Mouse (Mus musculus): ENCODE data around the gene Chst8.

The Chst8 gene

GRCm38 (mm10) chr7:34812531-34813111 is at the start of gene Chst8:
TSS of gene Chst8 (minus strand) at chr7:34812711.
- no peak for DNase-seq

GRCm38 (mm10) chr7:34858291-34858690 is 45.8 kb upstream of the Chst8 start:
- DNase-seq, result no peak

DNA sequence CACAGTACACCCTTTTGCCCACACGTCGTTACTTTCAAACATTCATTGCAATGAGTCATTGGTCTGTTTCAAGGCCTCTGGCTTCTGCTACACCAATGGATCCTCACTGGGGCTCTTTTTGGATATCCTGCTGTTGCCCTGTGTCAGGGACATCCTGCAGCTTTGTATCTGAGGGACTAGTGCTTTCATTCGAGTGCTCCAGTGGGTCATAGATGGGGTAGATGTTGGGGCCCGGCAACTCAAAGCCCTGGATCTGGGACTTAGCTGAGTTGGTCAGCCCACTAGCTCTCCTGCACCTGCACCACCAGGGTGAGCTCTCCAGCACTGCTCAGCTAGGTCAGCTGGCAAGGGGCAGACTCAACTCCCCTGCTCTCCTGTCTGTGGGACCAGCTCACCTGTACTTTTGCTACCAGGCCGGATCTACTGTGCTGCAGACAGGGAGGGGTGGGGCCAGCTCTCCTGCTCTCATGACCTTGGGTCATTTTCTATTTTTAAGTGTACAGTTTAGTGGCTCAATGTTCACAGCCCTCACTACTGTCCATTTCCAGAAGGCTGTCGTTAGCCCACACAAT is 42.4 kb upstream of the Chst8 start:
- DNase-seq, result no peak

GRCm38 (mm10) chr7:34853393-34853792 is 40.9 kb upstream of the Chst8 start:
- no peak for DNase-seq

DNA sequence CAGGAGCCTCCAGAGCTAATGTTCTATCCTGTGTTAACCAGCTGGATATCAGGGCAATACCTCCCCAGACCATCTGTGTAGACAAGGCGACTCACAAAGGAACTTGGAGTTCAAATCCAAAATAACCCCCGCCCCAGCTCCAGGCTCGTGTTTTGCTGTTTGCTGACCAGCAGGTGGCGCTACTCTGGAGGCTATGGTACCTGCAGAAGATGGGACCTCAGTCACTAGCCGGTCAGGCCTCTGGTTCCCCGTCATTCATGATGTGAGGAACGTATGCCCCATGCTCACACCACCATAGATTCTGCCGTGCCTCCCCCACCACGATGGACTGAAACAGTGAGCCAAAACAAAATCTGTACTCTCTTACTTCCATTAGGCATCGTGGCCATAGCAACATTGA is 37.1 kb upstream of the Chst8 start:
- peak; percentile 16 to 29 for DNase-seq

DNA sequence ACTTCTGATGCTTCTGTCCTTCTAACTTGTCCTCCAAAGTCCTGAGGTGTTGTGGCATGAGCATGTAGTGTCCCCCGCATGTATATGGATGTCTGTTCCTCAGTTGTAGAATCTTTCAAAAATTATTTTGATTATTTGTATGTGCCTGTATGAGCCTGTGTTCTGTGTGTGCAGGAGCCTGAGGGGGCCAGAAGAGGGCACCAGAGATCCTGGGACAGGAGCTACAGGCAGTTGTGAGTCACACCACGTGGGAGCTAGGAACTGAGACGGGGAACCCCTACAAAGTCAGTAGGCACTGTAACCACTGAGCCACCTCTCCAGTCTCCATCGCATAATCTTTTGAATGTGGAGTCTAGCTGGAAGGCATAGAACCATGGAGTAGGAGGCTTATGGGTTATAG is 36.3 kb upstream of the Chst8 start:
- DNase-seq, result no peak

GRCm38 (mm10) chr7:34847900-34848299 is 35.4 kb upstream of the Chst8 start:
- DNase-seq, result no peak

- DNase-seq, result no peak
Measured at GRCm38 (mm10) chr7:34847410-34847809, 34.9 kb upstream of the Chst8 start.

DNA sequence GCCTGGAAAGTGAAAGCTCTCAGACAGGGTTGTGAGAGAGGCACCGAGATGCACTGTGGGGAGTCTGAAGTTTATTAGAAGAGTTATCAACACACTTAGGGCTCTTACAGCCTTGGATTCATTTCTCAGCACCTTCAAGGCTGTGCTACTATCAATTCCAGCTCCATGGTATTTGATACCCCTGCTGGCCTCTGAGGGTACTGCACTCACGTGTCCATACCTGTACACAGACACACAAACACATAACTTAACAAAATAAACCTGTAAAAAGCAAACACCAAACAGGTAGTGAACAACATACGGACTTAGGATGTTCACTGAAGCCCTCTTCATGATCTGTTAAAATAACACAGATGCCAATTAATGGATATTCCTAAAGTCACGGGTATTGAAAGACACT is 26.2 kb upstream of the Chst8 start:
- DNase-seq, result peak in 1 of 2 experiments; percentile 3

GRCm38 (mm10) chr7:34838231-34838630 is 25.7 kb upstream of the Chst8 start:
- no peak for DNase-seq

GRCm38 (mm10) chr7:34826255-34826909 is 13.9 kb upstream of the Chst8 start:
- DNase-seq, result peak; percentile 15 to 32

- no peak for DNase-seq
Measured at GRCm38 (mm10) chr7:34821587-34821986, 9.1 kb upstream of the Chst8 start.

DNA sequence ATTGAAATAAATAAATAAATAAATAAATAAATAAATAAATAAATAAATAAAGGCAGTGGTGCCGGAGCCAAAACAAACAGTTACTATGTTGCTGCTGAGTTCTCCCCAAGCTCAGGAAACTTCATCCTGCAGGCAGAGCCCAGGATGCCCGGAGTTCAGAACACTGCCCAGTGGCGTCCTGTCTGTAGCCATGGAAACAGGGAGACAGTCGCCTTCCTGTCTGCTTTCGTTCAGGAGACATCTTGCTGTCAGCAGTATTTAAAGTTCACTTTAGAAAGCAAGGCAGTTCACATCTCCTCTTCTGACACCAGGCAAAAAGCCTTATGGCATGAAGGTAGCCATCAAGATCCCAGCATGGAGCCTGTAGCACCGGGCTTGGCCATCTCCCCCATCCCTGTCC is 8.0 kb upstream of the Chst8 start:
- no peak for DNase-seq

GRCm38 (mm10) chr7:34819796-34820195 is 7.3 kb upstream of the Chst8 start:
- no peak for DNase-seq

- no peak for DNase-seq
Measured at GRCm38 (mm10) chr7:34818660-34819059, 6.1 kb upstream of the Chst8 start.

- no peak for DNase-seq
Measured at GRCm38 (mm10) chr7:34816981-34817380, 4.5 kb upstream of the Chst8 start.

DNA sequence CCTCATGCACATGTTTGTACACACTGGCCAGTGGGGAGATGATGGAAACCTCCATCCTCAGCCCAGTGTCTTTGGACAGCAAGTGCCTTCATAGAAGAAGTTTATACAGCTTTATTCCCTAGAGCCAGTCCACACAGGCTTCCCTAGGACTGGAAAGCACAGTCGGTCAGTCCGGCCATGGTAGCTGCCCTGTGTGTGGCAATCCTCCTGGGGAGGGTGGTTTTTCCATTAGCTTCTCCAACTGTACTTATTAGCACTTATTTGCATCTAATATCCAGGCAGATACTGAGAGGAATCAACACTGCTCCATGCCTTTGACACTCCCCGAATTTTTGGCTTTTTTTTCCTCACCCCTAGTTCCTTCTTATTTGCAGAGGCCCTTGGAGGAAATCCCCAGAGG is 2.3 kb upstream of the Chst8 start:
- no peak for DNase-seq

- no peak for DNase-seq
Measured at GRCm38 (mm10) chr7:34811531-34812526, 682 bp downstream of the Chst8 start.

DNA sequence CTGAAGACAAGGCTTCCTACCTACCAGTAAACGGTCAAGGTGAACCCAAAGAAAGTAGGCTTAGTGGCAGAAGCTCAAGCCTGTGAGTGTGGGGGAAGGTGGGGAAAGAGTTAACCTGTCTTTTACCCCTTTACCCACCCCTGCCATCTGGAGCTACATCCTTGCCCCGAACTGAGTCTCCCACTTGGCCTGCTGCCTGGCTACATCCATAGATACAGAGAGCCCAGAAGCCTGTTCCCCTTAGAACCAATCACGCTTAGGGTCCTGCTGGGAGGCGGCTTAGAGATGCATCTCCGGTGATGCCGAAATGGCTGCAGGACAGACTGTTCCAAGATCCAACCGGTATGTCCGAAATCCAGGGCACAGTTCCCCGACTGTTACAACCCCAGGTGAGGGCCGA is 1.5 kb downstream of the Chst8 start:
- no peak for DNase-seq

DNA sequence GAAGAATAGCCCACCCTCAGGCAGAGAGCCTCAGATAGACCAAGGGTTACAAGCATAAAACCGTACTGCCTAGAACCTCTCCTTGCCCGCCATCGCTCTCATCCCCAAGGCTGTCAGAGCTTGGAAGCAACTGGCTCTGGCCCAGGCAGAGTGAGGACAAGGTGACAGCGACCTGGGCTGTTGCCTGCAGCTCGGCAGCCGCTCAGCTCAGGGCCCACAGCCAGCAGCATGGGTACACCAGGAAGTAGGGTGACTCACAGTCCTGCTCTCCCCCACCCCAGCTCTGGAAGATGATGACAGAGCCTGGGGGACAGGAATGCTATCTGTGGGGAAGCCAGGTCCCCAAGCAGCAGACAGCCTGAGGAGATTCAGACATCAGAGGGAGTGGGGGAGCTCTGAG is 6.2 kb downstream of the Chst8 start:
- no peak for DNase-seq

- DNase-seq, result no peak
Measured at GRCm38 (mm10) chr7:34805691-34806205, 6.8 kb downstream of the Chst8 start.

GRCm38 (mm10) chr7:34805042-34805441 is 7.5 kb downstream of the Chst8 start:
- no peak for DNase-seq

- DNase-seq, result no peak
Measured at GRCm38 (mm10) chr7:34799950-34800511, 12.5 kb downstream of the Chst8 start.

Measured in B cell, adult 2 months (primary cell).